Mouse (Mus musculus): ENCODE data around the gene Snrnp70. TPM values are rescaled to one million over a fixed set of nuclear protein-coding genes. Genes with fewer than 3 reads are reported as not detected.

Snrnp70 gene
- polyA plus RNA-seq, 1 experiment from 2014 or later, result 93.7 TPM

GRCm38 (mm10) chr7:45343543-45343942 lies 52.0 kb downstream of the Snrnp70 start:
- Histone ChIP-seq H3K9ac (replicated peaks; ENCODE audit: low read depth, low read length) (no peak overlapping the region), H3K27me3 (ENCODE audit: control insufficient read depth, insufficient read depth, low read length) (no peaks in the 10 kb centered on the region), H3K9me3 (ENCODE audit: control insufficient read depth, low read length) (no peaks in the 10 kb centered on the region), H3K27ac (ENCODE audit: low read depth, low read length) (no peak overlapping the region), H3K4me3 (ENCODE audit: low read depth, low read length) (no peak overlapping the region), H3K4me1 (ENCODE audit: control insufficient read depth, insufficient read depth, low read length) (peaks cover 11% of the 10 kb centered on the region; the same call in 1 of the 2 replicates), H3K36me3 (ENCODE audit: control insufficient read depth, insufficient read depth, low read length) (peaks cover 25% of the 10 kb centered on the region), H3K4me2 (ENCODE audit: low read depth, low read length) (no peak overlapping the region)
- 24% methylated on average over 13 of the region's 13 CpGs for WGBS
- ATAC-seq (ENCODE audit: low read depth), result no peak

- no peak overlapping the region for H3K4me3 ChIP-seq (ENCODE audit: low read depth, low read length)
- H3K4me2 ChIP-seq (ENCODE audit: low read depth, low read length), result no peak overlapping the region
- peaks cover 12% of the 10 kb centered on the region for H3K36me3 ChIP-seq (ENCODE audit: control insufficient read depth, insufficient read depth, low read length)
- no peaks in the 10 kb centered on the region for H3K9me3 ChIP-seq (ENCODE audit: control insufficient read depth, low read length)
- WGBS, result 92% methylated on average over 11 of the region's 11 CpGs
- H3K9ac ChIP-seq (replicated peaks; ENCODE audit: low read depth, low read length), result no peak overlapping the region
- no peaks in the 10 kb centered on the region for H3K27me3 ChIP-seq (ENCODE audit: control insufficient read depth, insufficient read depth, low read length)
- no peak overlapping the region for H3K27ac ChIP-seq (ENCODE audit: low read depth, low read length)
- H3K4me1 ChIP-seq (ENCODE audit: control insufficient read depth, insufficient read depth, low read length), result peaks cover 11% of the 10 kb centered on the region; the same call in 1 of the 2 replicates
- no peak for ATAC-seq (ENCODE audit: low read depth)
Measured at GRCm38 (mm10) chr7:45342081-45342480, 53.5 kb downstream of the Snrnp70 start.

GRCm38 (mm10) chr7:45341303-45341702 lies 54.2 kb downstream of the Snrnp70 start:
- Histone ChIP-seq H3K27ac (ENCODE audit: low read depth, low read length) (no peak overlapping the region), H3K4me2 (ENCODE audit: low read depth, low read length) (no peak overlapping the region), H3K4me1 (ENCODE audit: control insufficient read depth, insufficient read depth, low read length) (peaks cover 11% of the 10 kb centered on the region; the same call in 1 of the 2 replicates), H3K27me3 (ENCODE audit: control insufficient read depth, insufficient read depth, low read length) (no peaks in the 10 kb centered on the region), H3K9me3 (ENCODE audit: control insufficient read depth, low read length) (no peaks in the 10 kb centered on the region), H3K36me3 (ENCODE audit: control insufficient read depth, insufficient read depth, low read length) (peaks cover 5% of the 10 kb centered on the region), H3K9ac (replicated peaks; ENCODE audit: low read depth, low read length) (no peak overlapping the region), H3K4me3 (ENCODE audit: low read depth, low read length) (no peak overlapping the region)
- 6% methylated on average over 8 of the region's 8 CpGs for WGBS
- 0 out of 2 replicates have a peak, but pooled peaks have one; percentile 22 for ATAC-seq (ENCODE audit: low read depth)

- Histone ChIP-seq H3K4me2 (ENCODE audit: low read depth, low read length) (peak overlapping the region; percentile 66), H3K9ac (replicated peaks; ENCODE audit: low read depth, low read length) (0 out of 2 replicates have a peak overlapping the region, but pooled peaks have one; percentile 11), H3K27me3 (ENCODE audit: control insufficient read depth, insufficient read depth, low read length) (no peaks in the 10 kb centered on the region), H3K4me3 (ENCODE audit: low read depth, low read length) (no peak overlapping the region), H3K36me3 (ENCODE audit: control insufficient read depth, insufficient read depth, low read length) (no peaks in the 10 kb centered on the region), H3K27ac (ENCODE audit: low read depth, low read length) (no peak overlapping the region), H3K4me1 (ENCODE audit: control insufficient read depth, insufficient read depth, low read length) (peaks cover 11% of the 10 kb centered on the region; the same call in 1 of the 2 replicates), H3K9me3 (ENCODE audit: control insufficient read depth, low read length) (no peaks in the 10 kb centered on the region)
- no peak for ATAC-seq (ENCODE audit: low read depth)
- WGBS, result 3% methylated on average over 11 of the region's 11 CpGs
Measured at GRCm38 (mm10) chr7:45340669-45341068, 54.9 kb downstream of the Snrnp70 start.

- Histone ChIP-seq H3K27me3 (ENCODE audit: control insufficient read depth, insufficient read depth, low read length) (no peaks in the 10 kb centered on the region), H3K36me3 (ENCODE audit: control insufficient read depth, insufficient read depth, low read length) (no peaks in the 10 kb centered on the region), H3K27ac (ENCODE audit: low read depth, low read length) (no peak overlapping the region), H3K9me3 (ENCODE audit: control insufficient read depth, low read length) (no peaks in the 10 kb centered on the region), H3K4me2 (ENCODE audit: low read depth, low read length) (peak overlapping the region; percentile 66), H3K4me1 (ENCODE audit: control insufficient read depth, insufficient read depth, low read length) (peaks cover 11% of the 10 kb centered on the region; the same call in 1 of the 2 replicates), H3K9ac (replicated peaks; ENCODE audit: low read depth, low read length) (0 out of 2 replicates have a peak overlapping the region, but pooled peaks have one; percentile 11), H3K4me3 (ENCODE audit: low read depth, low read length) (peak overlapping the region; percentile 37)
- 3% methylated on average over 11 of the region's 11 CpGs for WGBS
- ATAC-seq (ENCODE audit: low read depth), result no peak
Measured at GRCm38 (mm10) chr7:45340066-45340442, 55.5 kb downstream of the Snrnp70 start.

- Histone ChIP-seq H3K27me3 (ENCODE audit: control insufficient read depth, insufficient read depth, low read length) (no peaks in the 10 kb centered on the region), H3K4me2 (ENCODE audit: low read depth, low read length) (peak overlapping the region; percentile 66), H3K36me3 (ENCODE audit: control insufficient read depth, insufficient read depth, low read length) (no peaks in the 10 kb centered on the region), H3K9ac (replicated peaks; ENCODE audit: low read depth, low read length) (peak overlapping the region; percentile 55), H3K4me1 (ENCODE audit: control insufficient read depth, insufficient read depth, low read length) (peaks cover 11% of the 10 kb centered on the region; the same call in 1 of the 2 replicates), H3K4me3 (ENCODE audit: low read depth, low read length) (peak overlapping the region; percentile 37), H3K9me3 (ENCODE audit: control insufficient read depth, low read length) (no peaks in the 10 kb centered on the region), H3K27ac (ENCODE audit: low read depth, low read length) (no peak overlapping the region)
- under 1% methylated on average over 37 of the region's 39 CpGs for WGBS
- ATAC-seq (ENCODE audit: low read depth), result peak; percentile 75
Measured at GRCm38 (mm10) chr7:45339410-45340065, 56.0 kb downstream of the Snrnp70 start.

- WGBS, result 3% methylated on average over 14 of the region's 14 CpGs
- Histone ChIP-seq H3K4me2 (ENCODE audit: low read depth, low read length) (no peak overlapping the region; the same call in 1 of the 2 replicates), H3K27me3 (ENCODE audit: control insufficient read depth, insufficient read depth, low read length) (no peaks in the 10 kb centered on the region), H3K36me3 (ENCODE audit: control insufficient read depth, insufficient read depth, low read length) (no peaks in the 10 kb centered on the region), H3K27ac (ENCODE audit: low read depth, low read length) (no peak overlapping the region), H3K4me3 (ENCODE audit: low read depth, low read length) (no peak overlapping the region), H3K9ac (replicated peaks; ENCODE audit: low read depth, low read length) (no peak overlapping the region), H3K4me1 (ENCODE audit: control insufficient read depth, insufficient read depth, low read length) (peaks cover 15% of the 10 kb centered on the region; the same call in 1 of the 2 replicates), H3K9me3 (ENCODE audit: control insufficient read depth, low read length) (no peaks in the 10 kb centered on the region)
- no peak for ATAC-seq (ENCODE audit: low read depth)
Measured at GRCm38 (mm10) chr7:45338161-45338911, 57.2 kb downstream of the Snrnp70 start.

- Histone ChIP-seq H3K4me2 (ENCODE audit: low read depth, low read length) (no peak overlapping the region), H3K27ac (ENCODE audit: low read depth, low read length) (no peak overlapping the region), H3K9me3 (ENCODE audit: control insufficient read depth, low read length) (no peaks in the 10 kb centered on the region), H3K27me3 (ENCODE audit: control insufficient read depth, insufficient read depth, low read length) (no peaks in the 10 kb centered on the region), H3K4me1 (ENCODE audit: control insufficient read depth, insufficient read depth, low read length) (peaks cover 21% of the 10 kb centered on the region; the same call in 1 of the 2 replicates), H3K4me3 (ENCODE audit: low read depth, low read length) (no peak overlapping the region), H3K9ac (replicated peaks; ENCODE audit: low read depth, low read length) (no peak overlapping the region), H3K36me3 (ENCODE audit: control insufficient read depth, insufficient read depth, low read length) (no peaks in the 10 kb centered on the region)
- 10% methylated on average over 4 of the region's 4 CpGs for WGBS
- ATAC-seq (ENCODE audit: low read depth), result no peak
Measured at GRCm38 (mm10) chr7:45337469-45337868, 58.1 kb downstream of the Snrnp70 start.

- Histone ChIP-seq H3K4me1 (ENCODE audit: control insufficient read depth, insufficient read depth, low read length) (peaks cover 22% of the 10 kb centered on the region; the same call in 1 of the 2 replicates), H3K9me3 (ENCODE audit: control insufficient read depth, low read length) (no peaks in the 10 kb centered on the region), H3K27me3 (ENCODE audit: control insufficient read depth, insufficient read depth, low read length) (no peaks in the 10 kb centered on the region), H3K36me3 (ENCODE audit: control insufficient read depth, insufficient read depth, low read length) (no peaks in the 10 kb centered on the region), H3K4me2 (ENCODE audit: low read depth, low read length) (no peak overlapping the region), H3K4me3 (ENCODE audit: low read depth, low read length) (no peak overlapping the region), H3K9ac (replicated peaks; ENCODE audit: low read depth, low read length) (no peak overlapping the region), H3K27ac (ENCODE audit: low read depth, low read length) (no peak overlapping the region)
- ATAC-seq (ENCODE audit: low read depth), result no peak
- WGBS, result 93% methylated on average over 4 of the region's 4 CpGs
Measured at GRCm38 (mm10) chr7:45336319-45336718, 59.2 kb downstream of the Snrnp70 start.

Measured in neural tube, embryonic 14.5 days (tissue).